Mouse (Mus musculus): ENCODE data around the gene Sash1. TPM values are rescaled to one million over a fixed set of nuclear protein-coding genes. Genes with fewer than 3 reads are reported as not detected.
A peak's percentile ranks its signal among the peaks of the same experiment; 100 is the strongest.

The Sash1 gene
- polyA plus RNA-seq, 1 experiment, result 19.9 TPM

DNA sequence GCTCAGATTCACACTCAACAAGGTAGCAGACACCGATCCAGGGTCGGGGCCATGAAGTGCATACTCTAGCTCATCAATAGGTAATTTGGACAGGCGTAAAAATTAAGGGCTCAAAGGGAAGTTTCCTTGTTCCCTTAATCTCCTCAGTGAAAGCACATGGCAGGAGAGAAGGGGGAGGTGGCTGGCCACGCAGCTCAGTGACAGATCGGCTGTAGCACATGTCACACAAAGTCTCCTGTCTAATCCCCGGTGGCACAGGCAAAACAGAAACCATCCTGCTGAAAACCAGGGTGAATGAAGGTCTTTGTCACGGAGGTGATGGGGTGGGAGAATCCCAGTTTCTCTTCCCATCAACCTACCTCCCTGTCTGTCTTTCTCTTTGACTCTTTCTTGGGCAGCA is 75.4 kb downstream of the Sash1 start:
- Histone ChIP-seq H3K4me1 (ENCODE audit: control insufficient read depth, insufficient read depth, insufficient read length, low read length) (peaks cover 13% of the 10 kb centered on the region; the same call in 1 of the 2 replicates), H3K27ac (ENCODE audit: insufficient read depth, low read depth, low read length) (no peak overlapping the region), H3K4me3 (ENCODE audit: low read depth, low read length) (no peak overlapping the region), H3K36me3 (ENCODE audit: control insufficient read depth, insufficient read depth, low read length) (peaks cover 6% of the 10 kb centered on the region), H3K27me3 (ENCODE audit: control insufficient read depth, insufficient read depth, low read length) (no peaks in the 10 kb centered on the region)
- WGBS, result 89% methylated on average over 7 of the region's 7 CpGs
- no peak for TF ChIP-seq CTCF (IDR thresholded peaks at IDR 0.05; ENCODE audit: extremely low read depth, insufficient read length, insufficient replicate concordance, low read depth, low read length)
- no peak for TF ChIP-seq POLR2A (IDR thresholded peaks at IDR 0.05; ENCODE audit: low read depth, low read length)

GRCm38 (mm10) chr10:8808383-8808782 is 77.5 kb downstream of the Sash1 start:
- Histone ChIP-seq H3K27me3 (ENCODE audit: control insufficient read depth, insufficient read depth, low read length) (no peaks in the 10 kb centered on the region), H3K36me3 (ENCODE audit: control insufficient read depth, insufficient read depth, low read length) (peaks cover 4% of the 10 kb centered on the region), H3K4me1 (ENCODE audit: control insufficient read depth, insufficient read depth, insufficient read length, low read length) (peaks cover 24% of the 10 kb centered on the region), H3K4me3 (ENCODE audit: low read depth, low read length) (no peak overlapping the region), H3K27ac (ENCODE audit: insufficient read depth, low read depth, low read length) (no peak overlapping the region)
- TF ChIP-seq POLR2A (IDR thresholded peaks at IDR 0.05; ENCODE audit: low read depth, low read length), result no peak
- TF ChIP-seq CTCF (IDR thresholded peaks at IDR 0.05; ENCODE audit: extremely low read depth, insufficient read length, insufficient replicate concordance, low read depth, low read length), result no peak
- WGBS, result 28% methylated on average over 10 of the region's 10 CpGs

DNA sequence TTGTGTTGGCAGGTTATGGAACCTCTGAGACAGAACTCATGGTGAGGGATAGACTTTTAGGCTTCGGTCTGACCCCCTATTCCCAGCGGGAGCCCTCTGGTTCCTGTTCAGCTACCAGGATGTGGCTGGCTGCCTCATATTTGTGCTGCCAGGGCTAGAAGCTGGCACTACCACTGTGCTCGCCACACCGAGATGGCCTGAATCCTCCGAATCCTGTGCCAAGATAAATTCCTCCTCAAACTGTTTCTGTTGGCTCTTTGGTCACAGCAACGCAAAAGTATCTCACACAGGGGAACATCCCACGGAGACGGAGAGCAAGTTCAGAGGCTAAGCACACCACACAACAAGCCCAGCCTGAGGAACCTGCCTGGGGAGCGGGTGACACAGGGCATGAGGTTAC is 78.3 kb downstream of the Sash1 start:
- Histone ChIP-seq H3K4me1 (ENCODE audit: control insufficient read depth, insufficient read depth, insufficient read length, low read length) (peaks cover 24% of the 10 kb centered on the region), H3K36me3 (ENCODE audit: control insufficient read depth, insufficient read depth, low read length) (peaks cover 5% of the 10 kb centered on the region; the same call in 1 of the 2 replicates), H3K27me3 (ENCODE audit: control insufficient read depth, insufficient read depth, low read length) (no peaks in the 10 kb centered on the region), H3K27ac (ENCODE audit: insufficient read depth, low read depth, low read length) (no peak overlapping the region), H3K4me3 (ENCODE audit: low read depth, low read length) (no peak overlapping the region)
- TF ChIP-seq CTCF (IDR thresholded peaks at IDR 0.05; ENCODE audit: extremely low read depth, insufficient read length, insufficient replicate concordance, low read depth, low read length) (no peak), POLR2A (IDR thresholded peaks at IDR 0.05; ENCODE audit: low read depth, low read length) (no peak)
- 91% methylated on average over 9 of the region's 9 CpGs for WGBS

GRCm38 (mm10) chr10:8805402-8805801 is 80.5 kb downstream of the Sash1 start:
- H3K4me1 ChIP-seq (ENCODE audit: control insufficient read depth, insufficient read depth, insufficient read length, low read length), result peaks cover 24% of the 10 kb centered on the region
- no peaks in the 10 kb centered on the region for H3K27me3 ChIP-seq (ENCODE audit: control insufficient read depth, insufficient read depth, low read length)
- no peak for TF ChIP-seq CTCF (IDR thresholded peaks at IDR 0.05; ENCODE audit: extremely low read depth, insufficient read length, insufficient replicate concordance, low read depth, low read length)
- TF ChIP-seq POLR2A (IDR thresholded peaks at IDR 0.05; ENCODE audit: low read depth, low read length), result no peak
- H3K4me3 ChIP-seq (ENCODE audit: low read depth, low read length), result no peak overlapping the region
- H3K36me3 ChIP-seq (ENCODE audit: control insufficient read depth, insufficient read depth, low read length), result peaks cover 5% of the 10 kb centered on the region; the same call in 1 of the 2 replicates
- 70% methylated on average over 3 of the region's 3 CpGs for WGBS
- peak overlapping the region; percentile 59; the same call in 1 of the 2 replicates for H3K27ac ChIP-seq (ENCODE audit: insufficient read depth, low read depth, low read length)

GRCm38 (mm10) chr10:8804292-8804691 is 81.6 kb downstream of the Sash1 start:
- Histone ChIP-seq H3K36me3 (ENCODE audit: control insufficient read depth, insufficient read depth, low read length) (peaks cover 5% of the 10 kb centered on the region; the same call in 1 of the 2 replicates), H3K27me3 (ENCODE audit: control insufficient read depth, insufficient read depth, low read length) (no peaks in the 10 kb centered on the region), H3K27ac (ENCODE audit: insufficient read depth, low read depth, low read length) (peak overlapping the region; percentile 62), H3K4me3 (ENCODE audit: low read depth, low read length) (no peak overlapping the region), H3K4me1 (ENCODE audit: control insufficient read depth, insufficient read depth, insufficient read length, low read length) (peaks cover 24% of the 10 kb centered on the region)
- WGBS, result 74% methylated on average over 8 of the region's 8 CpGs
- no peak for TF ChIP-seq POLR2A (IDR thresholded peaks at IDR 0.05; ENCODE audit: low read depth, low read length)
- TF ChIP-seq CTCF (IDR thresholded peaks at IDR 0.05; ENCODE audit: extremely low read depth, insufficient read length, insufficient replicate concordance, low read depth, low read length), result no peak

DNA sequence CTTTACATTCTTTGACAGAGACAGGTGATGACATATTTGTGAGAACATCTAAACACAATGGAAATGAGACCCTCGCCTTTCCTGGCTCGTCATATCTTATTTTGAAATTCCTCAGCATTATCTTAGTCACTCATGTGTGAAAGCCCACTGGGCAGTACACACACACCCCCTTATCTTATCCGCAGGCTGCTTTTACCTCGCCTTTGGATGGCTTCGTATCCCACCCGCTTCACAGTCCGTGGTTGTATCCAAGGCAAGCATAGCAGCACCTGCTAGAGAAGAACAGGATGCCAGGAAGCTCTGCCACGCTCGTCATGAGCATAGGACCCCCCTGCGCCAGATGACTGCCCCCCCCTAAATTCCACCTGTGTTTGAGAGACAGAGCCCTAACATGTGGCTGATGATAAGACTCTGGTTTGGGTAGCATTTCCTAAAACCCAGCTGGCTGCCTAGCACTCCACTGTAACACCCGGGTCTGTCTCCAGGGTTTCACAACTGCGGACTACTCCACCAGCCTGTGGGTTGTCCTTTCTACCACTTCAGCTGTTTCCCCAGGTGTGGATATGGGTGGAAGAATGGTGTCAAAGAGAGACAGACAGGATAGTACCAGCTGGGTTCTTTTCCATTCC is 84.0 kb downstream of the Sash1 start:
- no peaks in the 10 kb centered on the region for H3K27me3 ChIP-seq (ENCODE audit: control insufficient read depth, insufficient read depth, low read length)
- H3K4me3 ChIP-seq (ENCODE audit: low read depth, low read length), result no peak overlapping the region
- TF ChIP-seq CTCF (IDR thresholded peaks at IDR 0.05; ENCODE audit: extremely low read depth, insufficient read length, insufficient replicate concordance, low read depth, low read length), result no peak
- TF ChIP-seq POLR2A (IDR thresholded peaks at IDR 0.05; ENCODE audit: low read depth, low read length), result no peak
- peaks cover 17% of the 10 kb centered on the region for H3K4me1 ChIP-seq (ENCODE audit: control insufficient read depth, insufficient read depth, insufficient read length, low read length)
- WGBS, result 88% methylated on average over 12 of the region's 12 CpGs
- H3K36me3 ChIP-seq (ENCODE audit: control insufficient read depth, insufficient read depth, low read length), result peaks cover 5% of the 10 kb centered on the region; the same call in 1 of the 2 replicates
- no peak overlapping the region for H3K27ac ChIP-seq (ENCODE audit: insufficient read depth, low read depth, low read length)

- H3K27me3 ChIP-seq (ENCODE audit: control insufficient read depth, insufficient read depth, low read length), result no peaks in the 10 kb centered on the region
- H3K36me3 ChIP-seq (ENCODE audit: control insufficient read depth, insufficient read depth, low read length), result peaks cover 5% of the 10 kb centered on the region; the same call in 1 of the 2 replicates
- H3K4me1 ChIP-seq (ENCODE audit: control insufficient read depth, insufficient read depth, insufficient read length, low read length), result peaks cover 15% of the 10 kb centered on the region
- no peak overlapping the region for H3K27ac ChIP-seq (ENCODE audit: insufficient read depth, low read depth, low read length)
- TF ChIP-seq CTCF (IDR thresholded peaks at IDR 0.05; ENCODE audit: extremely low read depth, insufficient read length, insufficient replicate concordance, low read depth, low read length), result no peak
- no peak for TF ChIP-seq POLR2A (IDR thresholded peaks at IDR 0.05; ENCODE audit: low read depth, low read length)
- H3K4me3 ChIP-seq (ENCODE audit: low read depth, low read length), result no peak overlapping the region
- WGBS, result 82% methylated on average over 14 of the region's 14 CpGs
Observed at GRCm38 (mm10) chr10:8801139-8801613, 84.7 kb downstream of the Sash1 start.

Data from small intestine, adult 2 months (tissue).